Mouse (Mus musculus) hindbrain, embryonic 13.5 days (tissue): ENCODE measurements around the gene Snx17. TPM values are rescaled to one million over a fixed set of nuclear protein-coding genes. Genes with fewer than 3 reads are reported as not detected.

Experiments
- ATAC-seq: fragments of 200-750 bp; cut with Nextera tagmentation; 2 replicates; pipeline ENCODE4 v1.8.0; 2017; ENCODE audit warnings: moderate TSS enrichment; ENCODE audit not compliant: low FRiP score
- H3K27ac ChIP-seq: fragments of 300-500 bp; sonication (generic); 2 replicates; pipeline ENCODE4 v1.5.1; 2015; ENCODE audit warnings: inconsistent platforms, mild to moderate bottlenecking, moderate library complexity
- H3K27me3 ChIP-seq: fragments of 300-500 bp; sonication (generic); 2 replicates; pipeline ENCODE4 v1.6.1; 2015; ENCODE audit warnings: mild to moderate bottlenecking, inconsistent platforms
- H3K36me3 ChIP-seq: fragments of 300-500 bp; sonication (generic); 2 replicates; pipeline ENCODE4 v1.6.1; 2015; ENCODE audit warnings: mild to moderate bottlenecking, inconsistent platforms
- H3K4me1 ChIP-seq: fragments of 300-500 bp; sonication (generic); replicated peaks from 2 replicates; pipeline ENCODE4 v1.6.1; 2015; ENCODE audit warnings: inconsistent platforms
- H3K4me2 ChIP-seq: fragments of 300-500 bp; sonication (generic); 2 replicates; pipeline ENCODE4 v1.6.1; 2015; ENCODE audit warnings: inconsistent platforms, mild to moderate bottlenecking, moderate library complexity
- H3K4me3 ChIP-seq: fragments of 300-500 bp; sonication (generic); 2 replicates; pipeline ENCODE4 v1.5.1; 2015; ENCODE audit warnings: mild to moderate bottlenecking, inconsistent platforms
- H3K9ac ChIP-seq: fragments of 300-500 bp; sonication (generic); 2 replicates; pipeline ENCODE4 v1.6.1; 2015; ENCODE audit warnings: mild to moderate bottlenecking, inconsistent platforms
- H3K9me3 ChIP-seq: fragments of 300-500 bp; sonication (generic); 2 replicates; pipeline ENCODE4 v1.6.1; 2016; ENCODE audit warnings: inconsistent platforms
- WGBS: fragments of 180-500 bp; shearing (Covaris S2); methylation state at CpG from one replicate; pipeline ENCODE4 v1.1.7; 2015; 5-methylcytosine and 5-hydroxymethylcytosine counted together
- polyA plus RNA-seq: library from polyadenylated mRNA; unstranded; fragments of >200 nt; fragmentation: Nextera tagmentation; extraction: Ambion mirVana; gene quantifications from 2 replicates; pipeline ENCODE4 v1.2.1, GENCODE M21; 2015

The Snx17 gene
- polyA plus RNA-seq, 1 experiment from 2014 or later = 126 TPM

DNA sequence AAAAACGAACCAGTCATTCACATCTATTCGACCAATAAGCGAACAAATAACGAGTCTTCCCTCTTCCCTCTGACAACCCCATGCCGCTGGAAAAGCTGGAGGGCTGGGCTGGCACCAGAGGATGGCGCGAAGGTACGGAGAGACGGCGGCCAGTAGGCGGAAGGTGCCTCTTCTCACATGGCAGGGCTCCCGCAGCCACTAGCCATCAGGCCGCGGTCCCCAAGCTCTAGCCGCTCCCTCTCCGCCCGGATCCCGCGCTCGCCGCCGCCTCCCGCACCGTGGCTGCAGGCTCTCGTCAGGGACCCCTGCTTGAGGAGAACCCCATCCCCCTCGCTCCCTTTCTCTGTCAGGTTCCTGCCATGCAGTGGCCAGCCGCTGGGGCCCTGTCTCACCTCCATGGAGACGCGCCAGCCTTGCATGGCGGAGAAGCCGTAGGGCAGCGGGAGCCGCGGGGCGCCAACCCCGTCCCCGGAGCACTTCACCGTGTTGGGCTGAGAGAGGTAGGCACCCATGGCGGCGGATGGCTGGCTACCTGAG lies 27.0 kb downstream of the Snx17 start:
- Histone ChIP-seq H3K4me3 (peak overlapping the region; percentile 88), H3K27me3 (no peaks in the 10 kb centered on the region), H3K4me2 (peak overlapping the region; percentile 75), H3K27ac (peak overlapping the region; percentile 96), H3K9ac (peak overlapping the region; percentile 96), H3K36me3 (no peaks in the 10 kb centered on the region), H3K9me3 (no peaks in the 10 kb centered on the region), H3K4me1 (peaks cover 26% of the 10 kb centered on the region)
- ATAC-seq = peak; percentile 85
- whole genome bisulfite sequencing = under 1% methylated on average over 40 of the region's 40 CpGs

DNA sequence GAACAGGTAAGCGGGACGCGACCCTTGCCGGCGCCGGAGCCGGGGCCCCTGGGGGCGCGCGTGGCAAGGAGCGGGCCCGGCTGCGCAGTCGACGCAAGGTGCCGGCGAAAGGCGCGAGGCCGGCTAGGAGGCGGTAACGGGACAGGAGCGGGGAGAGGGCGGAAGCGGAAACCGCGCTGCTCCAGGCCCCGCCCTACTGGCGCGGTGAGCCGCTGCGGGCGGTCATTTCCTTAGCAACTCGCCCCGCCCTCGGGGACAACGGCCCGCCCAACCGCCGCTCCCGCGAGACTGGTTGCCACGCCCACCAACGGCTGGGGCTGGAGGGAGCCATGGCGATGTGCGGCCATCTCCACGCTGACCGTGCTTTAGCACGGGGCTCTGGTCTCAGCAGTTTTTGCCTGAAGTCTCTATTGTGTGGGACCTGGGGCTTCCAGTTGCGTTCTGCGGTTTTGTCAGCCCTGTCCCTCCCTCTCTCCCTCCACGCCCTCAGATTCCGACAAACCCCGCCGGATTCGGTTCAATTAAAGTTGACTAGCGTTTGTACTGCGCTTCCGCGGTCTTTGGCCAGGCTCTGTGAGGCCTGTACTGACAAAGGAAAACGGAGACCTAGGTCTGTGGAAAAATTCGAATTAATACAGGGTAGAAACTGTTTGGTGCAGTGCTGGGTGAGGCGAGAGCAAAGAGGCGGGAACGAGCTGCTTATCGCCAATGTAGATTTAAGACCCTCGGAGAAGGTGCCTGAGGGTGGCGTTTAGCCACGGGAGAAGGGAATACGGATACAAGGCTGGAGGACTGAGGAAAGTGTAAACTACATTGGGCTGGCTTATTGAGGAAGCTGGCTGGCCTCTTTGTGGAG lies 27.6 kb downstream of the Snx17 start, which contains the start of gene Ppm1g:
Ppm1g (minus strand) TSS at position 240 of the 856 bp plus-strand sequence.
- peak; percentile 94 for ATAC-seq

DNA sequence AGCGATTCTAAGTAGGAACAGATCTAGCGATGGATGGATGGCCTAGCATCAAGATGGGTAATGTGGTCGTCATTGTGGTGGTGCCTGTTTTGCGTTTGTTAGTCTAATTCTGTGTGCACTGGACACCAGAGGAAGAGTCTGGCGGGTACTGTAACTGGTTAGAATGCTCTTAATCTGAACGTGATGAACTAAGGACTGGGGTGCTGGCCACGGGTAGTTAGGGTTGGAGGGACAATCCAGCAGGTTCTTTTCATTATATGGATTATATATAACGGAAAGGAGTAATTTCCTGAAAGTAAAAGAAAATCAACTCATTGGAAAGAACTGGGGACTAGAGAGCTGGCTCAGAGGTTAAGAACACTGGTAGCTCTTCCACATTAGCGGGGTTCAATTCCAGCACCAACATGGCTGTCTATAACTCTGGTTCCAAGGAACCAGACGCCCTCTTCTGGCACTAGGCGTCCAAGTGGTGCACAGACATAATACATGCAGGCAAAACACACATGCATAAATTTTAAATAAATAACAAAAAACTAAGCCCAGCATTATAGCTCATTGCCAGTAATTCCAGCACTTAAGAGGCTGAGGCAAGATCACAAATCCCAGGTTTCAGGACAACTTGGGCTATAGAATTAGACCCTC lies 28.4 kb downstream of the Snx17 start:
- H3K36me3 ChIP-seq = no peaks in the 10 kb centered on the region
- no peaks in the 10 kb centered on the region for H3K27me3 ChIP-seq
- peaks cover 26% of the 10 kb centered on the region for H3K4me1 ChIP-seq
- no peaks in the 10 kb centered on the region for H3K9me3 ChIP-seq
- peak overlapping the region; percentile 96 for H3K9ac ChIP-seq
- H3K27ac ChIP-seq = peak overlapping the region; percentile 96
- no peak for ATAC-seq
- WGBS = 14% methylated on average over 11 of the region's 11 CpGs
- peak overlapping the region; percentile 75 for H3K4me2 ChIP-seq
- peak overlapping the region; percentile 88 for H3K4me3 ChIP-seq

More for the DNA sequence above, 27.6 kb downstream of the Snx17 start, which contains the start of gene Ppm1g:
- WGBS = under 1% methylated on average over 70 of the region's 70 CpGs
- Histone ChIP-seq H3K4me3 (peak within 1 kb of the TSS; percentile 88), H3K9ac (peak within 1 kb of the TSS; percentile 96), H3K27me3 (no peaks in the 10 kb centered on the region), H3K4me1 (peaks cover 26% of the 10 kb centered on the region), H3K4me2 (peak within 1 kb of the TSS; percentile 75), H3K36me3 (no peaks in the 10 kb centered on the region), H3K27ac (peak within 1 kb of the TSS; percentile 96), H3K9me3 (no peaks in the 10 kb centered on the region)

DNA sequence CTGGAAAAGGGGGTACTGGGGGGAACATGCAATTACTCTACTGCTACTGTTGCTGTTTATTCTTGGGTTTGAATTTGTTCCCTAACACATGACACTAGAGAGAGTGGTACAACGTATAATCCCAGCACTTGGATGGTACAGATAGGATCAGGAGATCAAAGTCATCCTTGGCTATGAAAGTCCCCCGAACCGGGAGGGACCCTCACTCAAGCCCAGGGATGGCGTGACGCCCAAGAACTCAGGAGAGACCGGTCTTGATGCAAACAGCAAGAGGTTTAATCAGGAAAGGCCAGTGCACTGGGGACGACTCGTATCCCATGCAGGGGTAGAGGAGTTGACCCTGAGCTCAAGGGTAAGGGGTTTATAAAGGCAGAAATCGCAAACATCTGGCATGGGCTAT lies 29.7 kb downstream of the Snx17 start:
- Histone ChIP-seq H3K4me3 (no peak overlapping the region), H3K36me3 (no peaks in the 10 kb centered on the region), H3K9me3 (no peaks in the 10 kb centered on the region), H3K27me3 (no peaks in the 10 kb centered on the region), H3K27ac (no peak overlapping the region), H3K4me2 (no peak overlapping the region), H3K4me1 (peaks cover 23% of the 10 kb centered on the region), H3K9ac (no peak overlapping the region)
- 97% methylated on average over 9 of the region's 9 CpGs for WGBS
- no peak for ATAC-seq

DNA sequence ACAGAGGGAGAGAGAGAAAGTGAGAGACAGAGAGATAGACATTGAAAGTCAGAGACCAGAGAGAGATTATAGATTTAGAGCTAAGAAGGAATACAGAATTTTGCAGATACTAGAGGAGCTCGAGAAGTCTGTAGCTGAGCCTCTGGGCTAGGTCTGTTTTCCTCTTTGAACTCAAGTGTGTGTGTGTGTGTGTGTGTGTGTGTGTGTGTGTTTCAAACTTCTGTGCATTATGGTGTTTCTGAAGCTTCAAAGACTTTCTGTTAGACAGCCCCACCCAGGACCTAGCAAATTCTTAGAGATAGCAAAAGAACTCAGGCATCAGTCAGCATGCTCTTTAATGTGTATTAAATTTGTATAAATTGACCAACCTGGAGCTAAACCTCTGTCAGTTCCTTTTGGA lies 33.6 kb downstream of the Snx17 start:
- no peaks in the 10 kb centered on the region for H3K36me3 ChIP-seq
- H3K9ac ChIP-seq = no peak overlapping the region
- H3K4me1 ChIP-seq = peaks cover 6% of the 10 kb centered on the region
- H3K9me3 ChIP-seq = no peaks in the 10 kb centered on the region
- ATAC-seq = no peak
- no peak overlapping the region for H3K4me2 ChIP-seq
- 92% methylated on average over 1 of the region's 1 CpGs for WGBS
- no peak overlapping the region for H3K4me3 ChIP-seq
- no peaks in the 10 kb centered on the region for H3K27me3 ChIP-seq
- no peak overlapping the region for H3K27ac ChIP-seq

DNA sequence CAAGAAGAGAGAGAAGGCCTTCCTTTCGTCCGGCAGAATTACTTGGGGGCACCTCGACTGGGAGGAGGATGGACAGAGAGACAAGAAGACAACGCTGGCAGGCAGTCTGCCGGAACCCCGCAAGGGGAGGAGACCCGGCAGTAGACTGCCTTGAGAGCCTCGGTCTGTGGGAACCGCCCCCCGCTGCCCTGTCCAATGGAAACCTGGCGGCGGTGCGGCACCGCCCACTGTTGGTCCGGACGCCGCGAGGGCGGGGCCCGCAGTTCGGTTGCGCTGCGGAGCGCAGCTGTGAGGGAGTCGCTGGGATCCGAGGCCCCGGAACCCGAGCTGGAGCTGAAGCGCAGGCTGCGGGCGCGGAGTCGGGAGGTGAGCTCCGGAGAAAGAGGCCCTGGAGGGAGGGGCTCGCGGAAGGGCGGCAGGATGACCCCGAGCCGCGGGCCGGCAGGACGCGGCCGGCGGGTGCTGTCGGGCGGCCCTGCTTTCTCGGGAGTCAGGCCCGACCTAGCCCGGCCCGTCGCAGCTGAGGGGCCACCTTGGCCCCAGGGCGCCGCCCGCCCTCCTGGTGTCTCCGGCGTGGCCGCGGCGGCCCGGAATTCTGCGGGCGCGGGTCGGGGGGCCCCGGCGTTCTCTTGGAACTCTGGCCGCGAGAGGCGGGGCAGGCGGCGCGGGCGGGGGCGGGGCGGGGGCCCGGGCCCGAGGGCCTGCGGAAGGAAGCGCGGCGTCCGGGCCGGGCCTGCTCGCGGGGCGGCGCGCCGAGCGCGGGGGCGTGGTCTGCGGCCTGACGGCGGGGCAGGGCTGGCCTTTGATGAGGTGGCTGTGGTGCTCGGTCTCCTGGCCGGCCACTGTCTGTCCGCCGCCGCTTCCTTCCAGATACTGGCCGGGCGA lies 47.9 kb downstream of the Snx17 start, which contains the start of the genes Nrbp1 and Gm9970:
Nrbp1 (plus strand) TSS at position 228 of the 885 bp plus-strand sequence.
Gm9970 (minus strand) TSS at position 596 of the 885 bp plus-strand sequence.
- no peaks in the 10 kb centered on the region for H3K27me3 ChIP-seq
- H3K27ac ChIP-seq = peak within 1 kb of the TSS; percentile 96
- H3K4me1 ChIP-seq = peaks cover 12% of the 10 kb centered on the region
- H3K4me2 ChIP-seq = peak within 1 kb of the TSS; percentile 89
- WGBS = under 1% methylated on average over 89 of the region's 103 CpGs
- peaks cover 14% of the 10 kb centered on the region for H3K9me3 ChIP-seq
- ATAC-seq = peak; percentile 99
- H3K36me3 ChIP-seq = peaks cover 22% of the 10 kb centered on the region
- H3K9ac ChIP-seq = peak within 1 kb of the TSS; percentile 89
- H3K4me3 ChIP-seq = peak within 1 kb of the TSS; percentile 76

DNA sequence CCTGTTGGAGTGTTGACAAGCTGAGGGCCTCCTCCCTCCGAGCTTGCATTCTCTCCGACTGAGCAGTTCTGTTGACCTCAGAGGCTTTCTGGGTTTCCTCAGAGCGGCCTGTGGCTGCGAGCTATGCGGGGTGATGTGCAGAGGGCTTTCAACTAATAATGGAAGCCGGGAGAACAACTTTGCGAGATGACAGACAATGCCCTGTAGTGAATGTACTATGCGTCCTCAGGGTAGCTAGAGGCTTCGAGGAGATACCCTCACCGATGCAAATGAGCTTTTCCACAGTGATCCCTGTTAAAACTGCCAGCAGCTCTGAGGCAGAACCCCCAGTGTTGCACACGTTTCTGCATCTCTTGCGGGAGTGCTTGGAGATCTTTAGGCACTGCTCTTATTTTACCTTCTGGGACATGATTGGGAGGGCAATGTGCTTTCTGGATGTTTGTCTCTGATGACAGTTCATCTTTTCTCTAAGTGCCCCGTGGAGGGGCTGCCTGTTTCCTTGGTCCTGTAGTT lies 48.6 kb downstream of the Snx17 start:
- peak overlapping the region; percentile 96 for H3K27ac ChIP-seq
- WGBS = under 1% methylated on average over 13 of the region's 13 CpGs
- H3K9ac ChIP-seq = peak overlapping the region; percentile 89
- peaks cover 7% of the 10 kb centered on the region for H3K9me3 ChIP-seq
- peak overlapping the region; percentile 89 for H3K4me2 ChIP-seq
- H3K27me3 ChIP-seq = no peaks in the 10 kb centered on the region
- H3K4me1 ChIP-seq = peaks cover 12% of the 10 kb centered on the region
- ATAC-seq = no peak; the same call in 1 of the 2 replicates
- H3K4me3 ChIP-seq = peak overlapping the region; percentile 76
- H3K36me3 ChIP-seq = peaks cover 29% of the 10 kb centered on the region

DNA sequence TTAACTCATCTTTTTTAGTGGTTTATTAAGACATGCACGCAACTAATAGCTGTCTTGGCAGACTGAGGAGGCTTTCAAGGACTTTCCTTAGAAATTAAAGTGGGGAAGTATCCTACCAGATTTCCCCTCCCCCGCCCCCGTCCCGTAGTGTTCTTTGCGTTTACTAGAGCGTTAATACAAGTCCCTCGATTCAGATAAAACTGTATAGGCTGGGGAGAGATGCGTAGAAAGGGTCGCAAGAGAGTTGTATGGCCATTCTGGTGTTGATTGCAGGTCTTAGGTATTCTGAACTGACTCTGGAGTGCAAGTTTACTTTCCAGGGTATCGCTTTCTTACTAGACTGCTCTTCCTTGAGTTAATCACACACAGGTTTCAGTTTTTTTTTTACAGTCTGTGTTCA lies 49.2 kb downstream of the Snx17 start:
- Histone ChIP-seq H3K9me3 (peaks cover 2% of the 10 kb centered on the region; the same call in 1 of the 2 replicates), H3K36me3 (peaks cover 35% of the 10 kb centered on the region), H3K4me1 (peaks cover 12% of the 10 kb centered on the region), H3K4me3 (peak overlapping the region; percentile 76), H3K4me2 (peak overlapping the region; percentile 89), H3K27ac (peak overlapping the region; percentile 96; the same call in 1 of the 2 replicates), H3K9ac (peak overlapping the region; percentile 89), H3K27me3 (no peaks in the 10 kb centered on the region)
- ATAC-seq = no peak
- 25% methylated on average over 10 of the region's 10 CpGs for WGBS

Other genes starting within 250 kb of the Snx17 start
- gene Cgref1, start 247.6 kb upstream of the Snx17 start, polyA plus RNA-seq = 30.3 and 34.1 TPM in 2 replicates
- 110 and 112 TPM in 2 replicates for gene Preb, start 232.9 kb upstream of the Snx17 start, polyA plus RNA-seq
- 0.04 TPM in 1 of 2 replicates, not detected in the other for gene Tcf23, start 224.6 kb upstream of the Snx17 start, polyA plus RNA-seq
- 165 and 184 TPM in 2 replicates for gene Atraid, start 144.9 kb upstream of the Snx17 start, polyA plus RNA-seq
- gene Slc5a6, start 144.3 kb upstream of the Snx17 start, polyA plus RNA-seq = 18.1 and 20.3 TPM in 2 replicates
- 13.7 and 14.7 TPM in 2 replicates for gene Cad, start 138.4 kb upstream of the Snx17 start, polyA plus RNA-seq
- gene Dnajc5g, start 86.9 kb upstream of the Snx17 start, polyA plus RNA-seq = not detected in 2 replicates
- 30.5 and 35.0 TPM in 2 replicates for gene Slc30a3, start 85.0 kb upstream of the Snx17 start, polyA plus RNA-seq
- 0.16 TPM in 1 of 2 replicates, not detected in the other for gene Trim54, start 76.5 kb upstream of the Snx17 start, polyA plus RNA-seq
- gene Ucn, start 54.4 kb upstream of the Snx17 start, polyA plus RNA-seq = not detected in 2 replicates
- 54.2 and 58.2 TPM in 2 replicates for gene Mpv17, start 39.0 kb upstream of the Snx17 start, polyA plus RNA-seq
- gene Gm29609, start 13.3 kb upstream of the Snx17 start, polyA plus RNA-seq = 0.78 and 1.8 TPM in 2 replicates
- gene Gtf3c2, start 13.1 kb upstream of the Snx17 start, polyA plus RNA-seq = 67.5 and 72.2 TPM in 2 replicates
- gene Eif2b4, start 203 bp downstream of the Snx17 start, polyA plus RNA-seq = 77.0 and 77.9 TPM in 2 replicates
- gene Zfp513, start 9.1 kb downstream of the Snx17 start, polyA plus RNA-seq = 13.8 and 15.7 TPM in 2 replicates
- 168 and 173 TPM in 2 replicates for gene Ppm1g, start 27.5 kb downstream of the Snx17 start, polyA plus RNA-seq
- gene Nrbp1, start 47.6 kb downstream of the Snx17 start, polyA plus RNA-seq = 150 and 161 TPM in 2 replicates
- gene Gm9970, start 48.0 kb downstream of the Snx17 start, polyA plus RNA-seq = 0.65 TPM in 1 of 2 replicates, not detected in the other
- gene Krtcap3, start 58.5 kb downstream of the Snx17 start, polyA plus RNA-seq = 2.7 and 3.2 TPM in 2 replicates
- gene Ift172, start 97.9 kb downstream of the Snx17 start, polyA plus RNA-seq = 33.3 and 34.6 TPM in 2 replicates
- 67.4 and 79.7 TPM in 2 replicates for gene Fndc4, start 102.9 kb downstream of the Snx17 start, polyA plus RNA-seq
- gene Gckr, start 104.2 kb downstream of the Snx17 start, polyA plus RNA-seq = 0.17 and 0.48 TPM in 2 replicates